9 mouse cellular contexts compared by ENCODE assay signal in the genomic region with DNA sequence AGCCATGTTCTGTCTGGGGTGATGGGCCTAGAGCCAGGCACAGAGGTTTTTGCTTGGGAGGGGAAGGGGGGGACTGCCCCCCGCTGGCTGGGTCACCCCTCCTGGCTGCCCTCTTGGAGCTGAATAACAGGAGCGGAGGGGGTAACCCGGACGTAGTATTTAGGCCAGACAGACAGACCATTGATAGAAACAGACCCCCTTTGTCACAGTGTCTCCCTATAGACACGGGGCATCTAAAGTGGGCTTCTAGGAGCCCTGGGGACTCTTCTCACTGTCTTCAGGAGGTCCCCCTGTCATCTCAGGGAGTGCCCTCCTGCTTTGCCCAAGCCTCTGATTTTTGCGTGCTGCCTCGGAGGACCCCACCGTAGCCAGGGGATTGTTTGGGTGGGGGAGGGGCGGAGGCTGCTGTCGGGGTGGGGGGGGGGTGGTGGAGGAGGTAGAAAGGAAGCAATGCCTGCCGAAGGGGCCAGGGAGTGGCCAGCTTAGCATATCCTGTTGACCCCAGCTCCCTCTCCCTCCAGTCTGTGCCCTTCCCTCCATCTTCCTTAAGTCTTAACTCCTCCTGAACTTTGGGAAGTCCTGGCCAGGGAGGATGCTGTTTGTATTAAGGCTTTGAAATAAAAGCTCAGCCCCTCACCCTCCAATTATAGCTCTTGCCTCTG. TPM values are rescaled to one million over a fixed set of nuclear protein-coding genes. Genes with fewer than 3 reads are reported as not detected.
DNase-seq lines count a peak whose midpoint lies in the region; ATAC-seq and TF ChIP-seq lines count a peak whose summit lies in the region.
"Had no signal": no experiment of that assay in that cellular context is flagged by ENCODE, and none has a peak within 500 bp of the region (broad histone marks: within the 10 kb centered on the region; RNA-seq: fewer than 3 reads in every experiment).

No protein-coding gene starts in this region.

- no peaks in the 10 kb centered on the region for H3K9me3 ChIP-seq in heart, embryonic 14.5 days (ENCODE audit: control insufficient read depth, low read length)
- H3K9me3 ChIP-seq in forebrain, postnatal 0 days (ENCODE audit: low read length): no peaks in the 10 kb centered on the region
- no peaks in the 10 kb centered on the region for H3K9me3 ChIP-seq in midbrain, embryonic 12.5 days

- WGBS in heart, embryonic 14.5 days: 28% methylated on average over 9 of the region's 11 CpGs
- WGBS in forebrain, postnatal 0 days: 12% methylated on average over 11 of the region's 11 CpGs
- WGBS in midbrain, embryonic 12.5 days: 2% methylated on average over 11 of the region's 11 CpGs

- DNase-seq in heart, adult 11 months: no peak
- peak; percentile 7 for DNase-seq in adipocyte (ENCODE audit: low spot score)
- DNase-seq in forebrain, postnatal 0 days: peak; percentile 14
- DNase-seq in natural killer cell, adult 2 months (ENCODE audit: low spot score in 2 of 2): no peak
- DNase-seq in left cerebral cortex, adult 8-10 months (ENCODE audit: low spot score in 2 of 2): no peak
- no peak for DNase-seq in right cerebral cortex, postnatal 10 days (ENCODE audit: low spot score in 2 of 2)

- peak overlapping the region; percentile 82; the same call in 1 of the 2 replicates for H3K9ac ChIP-seq in heart, embryonic 14.5 days (ENCODE audit: low read length)
- peak overlapping the region; percentile 14; the same call in 1 of the 2 replicates for H3K9ac ChIP-seq in forebrain, postnatal 0 days
- H3K9ac ChIP-seq in midbrain, embryonic 12.5 days (replicated peaks): peak overlapping the region; percentile 41; the same call in 1 of the 2 replicates

- H3K27me3 ChIP-seq in heart, embryonic 14.5 days (ENCODE audit: control insufficient read depth, insufficient read depth, low read length): no peaks in the 10 kb centered on the region
- H3K27me3 ChIP-seq in forebrain, postnatal 0 days (ENCODE audit: insufficient read depth, low read length): no peaks in the 10 kb centered on the region
- peaks cover 39% of the 10 kb centered on the region for H3K27me3 ChIP-seq in midbrain, embryonic 12.5 days

- H3K36me3 ChIP-seq in heart, embryonic 14.5 days (ENCODE audit: control insufficient read depth, insufficient read depth, low read length): peaks cover 43% of the 10 kb centered on the region
- no peaks in the 10 kb centered on the region; the same call in 1 of the 2 replicates for H3K36me3 ChIP-seq in forebrain, postnatal 0 days (ENCODE audit: insufficient read depth)
- 0 out of 2 replicates have a peak, but pooled peaks cover 5% of the 10 kb centered on the region for H3K36me3 ChIP-seq in midbrain, embryonic 12.5 days

- H3K27ac ChIP-seq in heart, embryonic 14.5 days (replicated peaks in 1 of 2; ENCODE audit: control insufficient read depth in 1 of 2, insufficient read depth in 1 of 2, low read depth in 2 of 2, low read length in 2 of 2): peak overlapping the region in 1 of 2 experiments; percentile 91; a peak in 2 of 4 replicates
- H3K27ac ChIP-seq in forebrain, postnatal 0 days (ENCODE audit: low read depth, low read length): 0 out of 2 replicates have a peak overlapping the region, but pooled peaks have one; percentile 29
- peak overlapping the region; percentile 95 for H3K27ac ChIP-seq in midbrain, embryonic 12.5 days (replicated peaks)

- H3K4me2 ChIP-seq in heart, embryonic 14.5 days (ENCODE audit: low read length): peak overlapping the region; percentile 88
- peak overlapping the region; percentile 15 for H3K4me2 ChIP-seq in forebrain, postnatal 0 days (ENCODE audit: low read depth)
- peak overlapping the region; percentile 91 for H3K4me2 ChIP-seq in midbrain, embryonic 12.5 days (replicated peaks)

- H3K4me1 ChIP-seq in heart, embryonic 14.5 days (ENCODE audit: control insufficient read depth in 2 of 2, insufficient read depth in 2 of 2, low read length in 2 of 2): peaks cover 65 to 97% of the 10 kb centered on the region in 2 experiments
- H3K4me1 ChIP-seq in forebrain, postnatal 0 days (ENCODE audit: insufficient read depth): peaks cover 64% of the 10 kb centered on the region
- H3K4me1 ChIP-seq in midbrain, embryonic 12.5 days: peaks cover 100% of the 10 kb centered on the region

- no peak overlapping the region for H3K4me3 ChIP-seq in heart, embryonic 14.5 days (ENCODE audit: control insufficient read depth in 1 of 2, insufficient read depth in 1 of 2, low read depth in 1 of 2, low read length in 2 of 2)
- H3K4me3 ChIP-seq in forebrain, postnatal 0 days (ENCODE audit: low read depth, low read length): no peak overlapping the region
- H3K4me3 ChIP-seq in midbrain, embryonic 12.5 days: 0 out of 2 replicates have a peak overlapping the region, but pooled peaks have one; percentile 12

- ATAC-seq in heart, embryonic 14.5 days (ENCODE audit: insufficient number of reproducible peaks, insufficient read depth, low FRiP score, low read depth): no peak
- no peak for ATAC-seq in forebrain, postnatal 0 days
- ATAC-seq in midbrain, embryonic 12.5 days (ENCODE audit: low FRiP score, low read depth): no peak

- no peak for TF ChIP-seq CTCF in forebrain, postnatal 0 days (IDR thresholded peaks at IDR 0.05; ENCODE audit: low read depth)

RNA-seq across cellular contexts. Expression of gene Gjd3, which starts 17.3 kb away (rescaled TPM):
- 1.00 and 2.3 TPM in 2 replicates for polyA plus RNA-seq in heart, embryonic 14.5 days (2014; fragmentation: Nextera tagmentation; extraction: Ambion mirVana)
- total RNA-seq in forebrain, postnatal 0 days (2014; rRNA removed): 1.2 and 1.4 TPM in 2 replicates
- polyA plus RNA-seq in forebrain, postnatal 0 days (2015; fragmentation: Nextera tagmentation; extraction: Ambion mirVana): 2.0 and 2.7 TPM in 2 replicates
- 0.67 and 0.80 TPM in 2 replicates for polyA plus RNA-seq in midbrain, embryonic 12.5 days (2016; fragmentation: Nextera tagmentation; extraction: Ambion mirVana)
- 1 to 10 TPM; 1.2 to 1.8 (median 1.4) TPM for total RNA-seq in left cerebral cortex, adult 8-10 months (2022)
- total RNA-seq: MEL had no signal

RNA-seq across cellular contexts. Expression of gene Rara, which starts 37.9 kb away (rescaled TPM):
- polyA plus RNA-seq in heart, embryonic 14.5 days (2014; fragmentation: Nextera tagmentation; extraction: Ambion mirVana): 31.4 and 33.4 TPM in 2 replicates
- total RNA-seq in forebrain, postnatal 0 days (2014; rRNA removed): 11.6 and 15.2 TPM in 2 replicates
- polyA plus RNA-seq in forebrain, postnatal 0 days (2015; fragmentation: Nextera tagmentation; extraction: Ambion mirVana): 9.5 and 10.7 TPM in 2 replicates
- polyA plus RNA-seq in midbrain, embryonic 12.5 days (2016; fragmentation: Nextera tagmentation; extraction: Ambion mirVana): 15.5 and 17.3 TPM in 2 replicates
- 10 to 100 TPM; 11.1 to 11.7 (median 11.4) TPM for total RNA-seq in left cerebral cortex, adult 8-10 months (2022)

RNA-seq across cellular contexts. Expression of gene Cdc6, which starts 57.9 kb away (rescaled TPM):
- 15.6 and 17.5 TPM in 2 replicates for polyA plus RNA-seq in heart, embryonic 14.5 days (2014; fragmentation: Nextera tagmentation; extraction: Ambion mirVana)
- 2.2 and 2.3 TPM in 2 replicates for total RNA-seq in forebrain, postnatal 0 days (2014; rRNA removed)
- polyA plus RNA-seq in forebrain, postnatal 0 days (2015; fragmentation: Nextera tagmentation; extraction: Ambion mirVana): 1.3 and 1.7 TPM in 2 replicates
- polyA plus RNA-seq in midbrain, embryonic 12.5 days (2016; fragmentation: Nextera tagmentation; extraction: Ambion mirVana): 28.3 and 29.0 TPM in 2 replicates
- under 1 TPM; 0.15 to 0.91 (median 0.25) TPM for total RNA-seq in left cerebral cortex, adult 8-10 months (2022)

RNA-seq across cellular contexts. Expression of gene Top2a, which starts 58.4 kb away (rescaled TPM):
- polyA plus RNA-seq in heart, embryonic 14.5 days (2014; fragmentation: Nextera tagmentation; extraction: Ambion mirVana): 169 and 174 TPM in 2 replicates
- total RNA-seq in forebrain, postnatal 0 days (2014; rRNA removed): 30.2 and 40.7 TPM in 2 replicates
- 18.1 and 19.7 TPM in 2 replicates for polyA plus RNA-seq in forebrain, postnatal 0 days (2015; fragmentation: Nextera tagmentation; extraction: Ambion mirVana)
- 305 and 311 TPM in 2 replicates for polyA plus RNA-seq in midbrain, embryonic 12.5 days (2016; fragmentation: Nextera tagmentation; extraction: Ambion mirVana)
- total RNA-seq in left cerebral cortex, adult 8-10 months (2022): 1 to 10 TPM in 3 of 4 experiments, under 1 TPM in 1; 0.94 to 2.5 (median 1.4) TPM

Comparison
In these comparisons a context has a peak if more than half of its experiments do, and no peak if none do; other contexts are left out.
1. H3K4me2 ChIP-seq: peak in every context shown above with its lines; median percentile 91 in midbrain, embryonic 12.5 days; 88 in heart, embryonic 14.5 days; 15 in forebrain, postnatal 0 days.
2. H3K9ac ChIP-seq: peak in every context shown above with its lines; median percentile 82 in heart, embryonic 14.5 days; 41 in midbrain, embryonic 12.5 days; 14 in forebrain, postnatal 0 days.
3. DNase-seq: peak in adipocyte (single experiment) and forebrain, postnatal 0 days (single experiment); none in heart, adult 11 months (single experiment), natural killer cell, adult 2 months (0 of 2), left cerebral cortex, adult 8-10 months (0 of 2) and right cerebral cortex, postnatal 10 days (0 of 2).